Mouse (Mus musculus): ENCODE measurements around the gene Washc1. TPM values are rescaled to one million over a fixed set of nuclear protein-coding genes. Genes with fewer than 3 reads are reported as not detected.
"Not testable (repeated sequence)": the region's sequence is repeated elsewhere in the genome, so short reads cannot be mapped to it uniquely, and the experiment has no call there.

Washc1 gene
- polyA plus RNA-seq (2012; rRNA removed) = 48.6 and 50.0 TPM in 2 replicates

GRCm38 (mm10) chr17:66111402-66111959 is at the start of gene Washc1:
Gene Washc1, plus strand, starts transcription at chr17:66111545.
- peak within 1 kb of the TSS; percentile 72; the same call in 1 of the 2 replicates for H3K27ac ChIP-seq (ENCODE audit: insufficient read depth, low read length)
- TF ChIP-seq POLR2A (IDR thresholded peaks at IDR 0.05; ENCODE audit: extremely low read depth, insufficient read depth, low read length) = peak; percentile 66
- TF ChIP-seq CTCF (IDR thresholded peaks at IDR 0.05; ENCODE audit: extremely low read depth, insufficient read depth, low read length) = no peak
- peaks cover 3% of the 10 kb centered on the region for H3K4me1 ChIP-seq (ENCODE audit: control insufficient read depth, insufficient read depth, low read length)
- H3K4me3 ChIP-seq (ENCODE audit: insufficient read depth, low read length) = peak within 1 kb of the TSS; percentile 96

GRCm38 (mm10) chr17:66065115-66065514 is 46.2 kb upstream of the Washc1 start:
- no peak overlapping the region for H3K27ac ChIP-seq (ENCODE audit: insufficient read depth, low read length)
- no peak overlapping the region for H3K4me3 ChIP-seq (ENCODE audit: insufficient read depth, low read length)
- TF ChIP-seq POLR2A (IDR thresholded peaks at IDR 0.05; ENCODE audit: extremely low read depth, insufficient read depth, low read length) (no peak), CTCF (IDR thresholded peaks at IDR 0.05; ENCODE audit: extremely low read depth, insufficient read depth, low read length) (no peak)
- H3K4me1 ChIP-seq (ENCODE audit: control insufficient read depth, insufficient read depth, low read length) = peaks cover 1% of the 10 kb centered on the region; the same call in 1 of the 2 replicates

GRCm38 (mm10) chr17:66069036-66069435 is 42.3 kb upstream of the Washc1 start:
- H3K27ac ChIP-seq (ENCODE audit: insufficient read depth, low read length); H3K4me1 ChIP-seq (ENCODE audit: control insufficient read depth, insufficient read depth, low read length); H3K4me3 ChIP-seq (ENCODE audit: insufficient read depth, low read length): not testable (repeated sequence)

- no peak overlapping the region for H3K4me3 ChIP-seq (ENCODE audit: insufficient read depth, low read length)
- H3K4me1 ChIP-seq (ENCODE audit: control insufficient read depth, insufficient read depth, low read length) = no peaks in the 10 kb centered on the region
- no peak overlapping the region for H3K27ac ChIP-seq (ENCODE audit: insufficient read depth, low read length)
- TF ChIP-seq POLR2A (IDR thresholded peaks at IDR 0.05; ENCODE audit: extremely low read depth, insufficient read depth, low read length) (no peak), CTCF (IDR thresholded peaks at IDR 0.05; ENCODE audit: extremely low read depth, insufficient read depth, low read length) (no peak)
These were observed 37.4 kb upstream of the Washc1 start for GRCm38 (mm10) chr17:66073971-66074370.

- TF ChIP-seq CTCF (IDR thresholded peaks at IDR 0.05; ENCODE audit: extremely low read depth, insufficient read depth, low read length) (no peak), POLR2A (IDR thresholded peaks at IDR 0.05; ENCODE audit: extremely low read depth, insufficient read depth, low read length) (no peak)
- H3K4me1 ChIP-seq (ENCODE audit: control insufficient read depth, insufficient read depth, low read length) = no peaks in the 10 kb centered on the region
- peak overlapping the region; percentile 81 for H3K4me3 ChIP-seq (ENCODE audit: insufficient read depth, low read length)
- 0 out of 2 replicates have a peak overlapping the region, but pooled peaks have one; percentile 85 for H3K27ac ChIP-seq (ENCODE audit: insufficient read depth, low read length)
These were observed 35.5 kb upstream of the Washc1 start for GRCm38 (mm10) chr17:66075827-66076173.

- Histone ChIP-seq H3K4me3 (ENCODE audit: insufficient read depth, low read length) (peak overlapping the region; percentile 81), H3K4me1 (ENCODE audit: control insufficient read depth, insufficient read depth, low read length) (no peaks in the 10 kb centered on the region), H3K27ac (ENCODE audit: insufficient read depth, low read length) (peak overlapping the region; percentile 85)
- TF ChIP-seq POLR2A (IDR thresholded peaks at IDR 0.05; ENCODE audit: extremely low read depth, insufficient read depth, low read length) (no peak), CTCF (IDR thresholded peaks at IDR 0.05; ENCODE audit: extremely low read depth, insufficient read depth, low read length) (no peak)
These were observed 35.0 kb upstream of the Washc1 start for GRCm38 (mm10) chr17:66076174-66076927.

GRCm38 (mm10) chr17:66076934-66077333 is 34.4 kb upstream of the Washc1 start, which contains the start of gene Ankrd12:
Gene Ankrd12, minus strand, starts transcription at chr17:66077089.
- no peak for TF ChIP-seq CTCF (IDR thresholded peaks at IDR 0.05; ENCODE audit: extremely low read depth, insufficient read depth, low read length)
- TF ChIP-seq POLR2A (IDR thresholded peaks at IDR 0.05; ENCODE audit: extremely low read depth, insufficient read depth, low read length) = peak; percentile 65; the same call in 1 of the 2 replicates
- H3K27ac ChIP-seq (ENCODE audit: insufficient read depth, low read length) = peak within 1 kb of the TSS; percentile 85
- H3K4me1 ChIP-seq (ENCODE audit: control insufficient read depth, insufficient read depth, low read length) = no peaks in the 10 kb centered on the region
- H3K4me3 ChIP-seq (ENCODE audit: insufficient read depth, low read length) = peak within 1 kb of the TSS; percentile 81

- Histone ChIP-seq H3K27ac (ENCODE audit: insufficient read depth, low read length) (peak overlapping the region; percentile 33; the same call in 1 of the 2 replicates), H3K4me1 (ENCODE audit: control insufficient read depth, insufficient read depth, low read length) (no peaks in the 10 kb centered on the region), H3K4me3 (ENCODE audit: insufficient read depth, low read length) (peak overlapping the region; percentile 81)
- TF ChIP-seq CTCF (IDR thresholded peaks at IDR 0.05; ENCODE audit: extremely low read depth, insufficient read depth, low read length) (no peak), POLR2A (IDR thresholded peaks at IDR 0.05; ENCODE audit: extremely low read depth, insufficient read depth, low read length) (no peak)
These were observed 33.9 kb upstream of the Washc1 start for GRCm38 (mm10) chr17:66077437-66077850.

- no peak for TF ChIP-seq CTCF (IDR thresholded peaks at IDR 0.05; ENCODE audit: extremely low read depth, insufficient read depth, low read length)
- Histone ChIP-seq H3K4me3 (ENCODE audit: insufficient read depth, low read length) (no peak overlapping the region), H3K4me1 (ENCODE audit: control insufficient read depth, insufficient read depth, low read length) (no peaks in the 10 kb centered on the region), H3K27ac (ENCODE audit: insufficient read depth, low read length) (no peak overlapping the region)
These were observed 26.9 kb upstream of the Washc1 start for GRCm38 (mm10) chr17:66084486-66084885.

GRCm38 (mm10) chr17:66085038-66085437 is 26.3 kb upstream of the Washc1 start:
- TF ChIP-seq POLR2A (IDR thresholded peaks at IDR 0.05; ENCODE audit: extremely low read depth, insufficient read depth, low read length) = no peak
- no peak for TF ChIP-seq CTCF (IDR thresholded peaks at IDR 0.05; ENCODE audit: extremely low read depth, insufficient read depth, low read length)
- Histone ChIP-seq H3K27ac (ENCODE audit: insufficient read depth, low read length) (no peak overlapping the region), H3K4me1 (ENCODE audit: control insufficient read depth, insufficient read depth, low read length) (no peaks in the 10 kb centered on the region), H3K4me3 (ENCODE audit: insufficient read depth, low read length) (no peak overlapping the region)
